Mouse (Mus musculus): ENCODE results near the gene Obp2a. TPM values are rescaled to one million over a fixed set of nuclear protein-coding genes. Genes with fewer than 3 reads are reported as not detected.
"Not testable (repeated sequence)": the region's sequence is repeated elsewhere in the genome, so short reads cannot be mapped to it uniquely, and the experiment has no call there.

The Obp2a gene
- polyA plus RNA-seq, 1 experiment from 2014 or later, result not detected

- not testable (repeated sequence) for H3K27ac ChIP-seq; H3K9ac ChIP-seq; H3K36me3 ChIP-seq; H3K4me2 ChIP-seq (replicated peaks); H3K4me3 ChIP-seq; ATAC-seq (ENCODE audit: insufficient number of reproducible peaks, insufficient read depth, low FRiP score, low TSS enrichment); H3K27me3 ChIP-seq; H3K9me3 ChIP-seq
- H3K4me1 ChIP-seq, result peaks cover 12% of the 10 kb centered on the region; the same call in 1 of the 2 replicates
- 30% methylated on average over 3 of the region's 3 CpGs for WGBS
Observed at GRCm38 (mm10) chr2:25711641-25712040, 11.8 kb downstream of the Obp2a start.

- ATAC-seq (ENCODE audit: insufficient number of reproducible peaks, insufficient read depth, low FRiP score, low TSS enrichment), result no peak
- no peaks in the 10 kb centered on the region for H3K36me3 ChIP-seq
Observed at GRCm38 (mm10) chr2:25717222-25717621, 17.4 kb downstream of the Obp2a start.

GRCm38 (mm10) chr2:25733199-25733930 lies 33.5 kb downstream of the Obp2a start:
- no peaks in the 10 kb centered on the region for H3K27me3 ChIP-seq
- no peaks in the 10 kb centered on the region for H3K4me1 ChIP-seq
- WGBS, result 32% methylated on average over 2 of the region's 2 CpGs
- peaks cover 6% of the 10 kb centered on the region; the same call in 1 of the 2 replicates for H3K9me3 ChIP-seq
- no peaks in the 10 kb centered on the region for H3K36me3 ChIP-seq
- no peak for ATAC-seq (ENCODE audit: insufficient number of reproducible peaks, insufficient read depth, low FRiP score, low TSS enrichment)
- H3K9ac ChIP-seq, result no peak overlapping the region
- no peak overlapping the region for H3K4me2 ChIP-seq (replicated peaks)
- no peak overlapping the region for H3K4me3 ChIP-seq
- H3K27ac ChIP-seq, result no peak overlapping the region

More at GRCm38 (mm10) chr2:25717222-25717621, 17.4 kb downstream of the Obp2a start:
- Histone ChIP-seq H3K9ac (no peak overlapping the region), H3K4me1 (no peaks in the 10 kb centered on the region), H3K4me2 (replicated peaks) (no peak overlapping the region), H3K27ac (no peak overlapping the region), H3K9me3 (no peaks in the 10 kb centered on the region), H3K4me3 (no peak overlapping the region), H3K27me3 (no peaks in the 10 kb centered on the region)

- not testable (repeated sequence) for H3K36me3 ChIP-seq; ATAC-seq (ENCODE audit: insufficient number of reproducible peaks, insufficient read depth, low FRiP score, low TSS enrichment); H3K4me1 ChIP-seq; H3K27ac ChIP-seq; H3K4me3 ChIP-seq; H3K9ac ChIP-seq; H3K27me3 ChIP-seq; H3K4me2 ChIP-seq (replicated peaks); H3K9me3 ChIP-seq
- WGBS, result 84% methylated on average over 3 of the region's 3 CpGs
Observed at GRCm38 (mm10) chr2:25736709-25737108, 36.9 kb downstream of the Obp2a start, which contains the start of gene Obp2b. Obp2b (plus strand) TSS chr2:25737009.

- no peaks in the 10 kb centered on the region for H3K36me3 ChIP-seq
- no peaks in the 10 kb centered on the region for H3K4me1 ChIP-seq
- WGBS, result 60% methylated on average over 1 of the region's 1 CpGs
- ATAC-seq (ENCODE audit: insufficient number of reproducible peaks, insufficient read depth, low FRiP score, low TSS enrichment), result no peak
- no peak overlapping the region for H3K27ac ChIP-seq
- H3K9ac ChIP-seq, result no peak overlapping the region
- H3K4me2 ChIP-seq (replicated peaks), result no peak overlapping the region
- H3K9me3 ChIP-seq, result no peaks in the 10 kb centered on the region
- H3K27me3 ChIP-seq, result no peaks in the 10 kb centered on the region
- no peak overlapping the region for H3K4me3 ChIP-seq
Observed at GRCm38 (mm10) chr2:25741671-25742070, 41.8 kb downstream of the Obp2a start.

Other genes with a start within 250 kb of the Obp2a start
- gene Clic3, start 243.2 kb upstream of the Obp2a start, polyA plus RNA-seq (2016; fragmentation: Nextera tagmentation; extraction: Ambion mirVana), result 1.4 and 1.8 TPM in 2 replicates
- gene Paxx, start 238.9 kb upstream of the Obp2a start, polyA plus RNA-seq (2016; fragmentation: Nextera tagmentation; extraction: Ambion mirVana), result 28.6 and 28.9 TPM in 2 replicates
- 0.70 and 0.96 TPM in 2 replicates for gene Ptgds, start 230.0 kb upstream of the Obp2a start, polyA plus RNA-seq (2016; fragmentation: Nextera tagmentation; extraction: Ambion mirVana)
- gene Lcn12, start 206.1 kb upstream of the Obp2a start, polyA plus RNA-seq (2016; fragmentation: Nextera tagmentation; extraction: Ambion mirVana), result not detected in 2 replicates
- gene Fbxw5, start 199.3 kb upstream of the Obp2a start, polyA plus RNA-seq (2016; fragmentation: Nextera tagmentation; extraction: Ambion mirVana), result 81.8 and 82.8 TPM in 2 replicates
- gene C8g, start 198.3 kb upstream of the Obp2a start, polyA plus RNA-seq (2016; fragmentation: Nextera tagmentation; extraction: Ambion mirVana), result 6.3 and 6.4 TPM in 2 replicates
- 37.7 and 37.8 TPM in 2 replicates for gene Traf2, start 153.1 kb upstream of the Obp2a start, polyA plus RNA-seq (2016; fragmentation: Nextera tagmentation; extraction: Ambion mirVana)
- 310 and 331 TPM in 2 replicates for gene Edf1, start 142.2 kb upstream of the Obp2a start, polyA plus RNA-seq (2016; fragmentation: Nextera tagmentation; extraction: Ambion mirVana)
- 4.2 and 10.1 TPM in 2 replicates for gene Mamdc4, start 125.2 kb upstream of the Obp2a start, polyA plus RNA-seq (2016; fragmentation: Nextera tagmentation; extraction: Ambion mirVana)
- 156 and 177 TPM in 2 replicates for gene Phpt1, start 124.8 kb upstream of the Obp2a start, polyA plus RNA-seq (2016; fragmentation: Nextera tagmentation; extraction: Ambion mirVana)
- 0.20 and 0.24 TPM in 2 replicates for gene Ajm1, start 118.3 kb upstream of the Obp2a start, polyA plus RNA-seq (2016; fragmentation: Nextera tagmentation; extraction: Ambion mirVana)
- 79.0 and 84.9 TPM in 2 replicates for gene Rabl6, start 91.5 kb upstream of the Obp2a start, polyA plus RNA-seq (2016; fragmentation: Nextera tagmentation; extraction: Ambion mirVana)
- gene Ccdc183, start 82.4 kb upstream of the Obp2a start, polyA plus RNA-seq (2016; fragmentation: Nextera tagmentation; extraction: Ambion mirVana), result 0.19 TPM in 2 replicates
- 21.1 and 24.6 TPM in 2 replicates for gene Tmem141, start 78.0 kb upstream of the Obp2a start, polyA plus RNA-seq (2016; fragmentation: Nextera tagmentation; extraction: Ambion mirVana)
- gene Fcna, start 72.0 kb upstream of the Obp2a start, polyA plus RNA-seq (2016; fragmentation: Nextera tagmentation; extraction: Ambion mirVana), result 0.65 and 0.69 TPM in 2 replicates
- gene Lcn8, start 46.9 kb upstream of the Obp2a start, polyA plus RNA-seq (2016; fragmentation: Nextera tagmentation; extraction: Ambion mirVana), result 0.36 and 0.62 TPM in 2 replicates
- gene Lcn5, start 42.1 kb upstream of the Obp2a start, polyA plus RNA-seq (2016; fragmentation: Nextera tagmentation; extraction: Ambion mirVana), result not detected in 2 replicates
- gene Lcn6, start 23.3 kb upstream of the Obp2a start, polyA plus RNA-seq (2016; fragmentation: Nextera tagmentation; extraction: Ambion mirVana), result not detected in 2 replicates
- gene Lcn10, start 17.3 kb upstream of the Obp2a start, polyA plus RNA-seq (2016; fragmentation: Nextera tagmentation; extraction: Ambion mirVana), result not detected in 2 replicates
- gene Bmyc, start 6.7 kb downstream of the Obp2a start, polyA plus RNA-seq (2016; fragmentation: Nextera tagmentation; extraction: Ambion mirVana), result 100 and 106 TPM in 2 replicates
- gene Obp2b, start 37.0 kb downstream of the Obp2a start, polyA plus RNA-seq (2016; fragmentation: Nextera tagmentation; extraction: Ambion mirVana), result not detected in 2 replicates
- not detected in 2 replicates for gene Lcn3, start 65.5 kb downstream of the Obp2a start, polyA plus RNA-seq (2016; fragmentation: Nextera tagmentation; extraction: Ambion mirVana)
- not detected in 2 replicates for gene Lcn11, start 77.0 kb downstream of the Obp2a start, polyA plus RNA-seq (2016; fragmentation: Nextera tagmentation; extraction: Ambion mirVana)
- gene Gm13539, start 82.2 kb downstream of the Obp2a start, polyA plus RNA-seq (2016; fragmentation: Nextera tagmentation; extraction: Ambion mirVana), result not detected in 2 replicates
- not detected in 2 replicates for gene Glt6d1, start 115.8 kb downstream of the Obp2a start, polyA plus RNA-seq (2016; fragmentation: Nextera tagmentation; extraction: Ambion mirVana)
- not detected in 2 replicates for gene Lcn9, start 123.1 kb downstream of the Obp2a start, polyA plus RNA-seq (2016; fragmentation: Nextera tagmentation; extraction: Ambion mirVana)
- gene Sohlh1, start 147.2 kb downstream of the Obp2a start, polyA plus RNA-seq (2016; fragmentation: Nextera tagmentation; extraction: Ambion mirVana), result not detected in 2 replicates
- 0.67 and 1.6 TPM in 2 replicates for gene Kcnt1, start 163.7 kb downstream of the Obp2a start, polyA plus RNA-seq (2016; fragmentation: Nextera tagmentation; extraction: Ambion mirVana)